Mouse (Mus musculus): Measurements from ENCODE around the gene Npepps. TPM values are rescaled to one million over a fixed set of nuclear protein-coding genes. Genes with fewer than 3 reads are reported as not detected.
A peak's percentile ranks its signal among the peaks of the same experiment; 100 is the strongest.

The Npepps gene
- polyA plus RNA-seq, 1 experiment from 2014 or later, result 87.4 TPM

- Histone ChIP-seq H3K36me3 (ENCODE audit: control insufficient read depth, insufficient read depth) (no peaks in the 10 kb centered on the region), H3K27ac (ENCODE audit: low read length) (peak overlapping the region; percentile 92), H3K27me3 (ENCODE audit: control insufficient read depth, insufficient read depth, low read length) (no peaks in the 10 kb centered on the region), H3K4me1 (ENCODE audit: control insufficient read depth, insufficient read depth, low read length) (peaks cover 17% of the 10 kb centered on the region), H3K9me3 (replicated peaks; ENCODE audit: control insufficient read depth, low read length) (no peaks in the 10 kb centered on the region), H3K4me3 (ENCODE audit: low read length) (no peak overlapping the region), H3K4me2 (ENCODE audit: low read depth, low read length) (no peak overlapping the region), H3K9ac (ENCODE audit: low read length) (no peak overlapping the region)
- WGBS, result 64% methylated on average over 16 of the region's 16 CpGs
- ATAC-seq (replicated peaks; ENCODE audit: extremely low read depth, insufficient read depth, low FRiP score), result no peak
These were observed 21.0 kb upstream of the Npepps start for GRCm38 (mm10) chr11:97301406-97301805.

- peak overlapping the region; percentile 60 for H3K27ac ChIP-seq (ENCODE audit: low read length)
- ATAC-seq (replicated peaks; ENCODE audit: extremely low read depth, insufficient read depth, low FRiP score), result peak; percentile 66
These were observed 19.5 kb upstream of the Npepps start for GRCm38 (mm10) chr11:97299939-97300338.

GRCm38 (mm10) chr11:97296542-97296941, 16.1 kb upstream of the Npepps start:
- Histone ChIP-seq H3K4me2 (ENCODE audit: low read depth, low read length) (no peak overlapping the region), H3K27me3 (ENCODE audit: control insufficient read depth, insufficient read depth, low read length) (no peaks in the 10 kb centered on the region), H3K4me3 (ENCODE audit: low read length) (no peak overlapping the region), H3K9ac (ENCODE audit: low read length) (no peak overlapping the region), H3K27ac (ENCODE audit: low read length) (no peak overlapping the region), H3K4me1 (ENCODE audit: control insufficient read depth, insufficient read depth, low read length) (peaks cover 5% of the 10 kb centered on the region), H3K9me3 (replicated peaks; ENCODE audit: control insufficient read depth, low read length) (0 out of 2 replicates have a peak, but pooled peaks cover 3% of the 10 kb centered on the region), H3K36me3 (ENCODE audit: control insufficient read depth, insufficient read depth) (no peaks in the 10 kb centered on the region)
- ATAC-seq (replicated peaks; ENCODE audit: extremely low read depth, insufficient read depth, low FRiP score), result no peak
- WGBS, result 42% methylated on average over 3 of the region's 4 CpGs

More at GRCm38 (mm10) chr11:97299939-97300338, 19.5 kb upstream of the Npepps start:
- WGBS, result 50% methylated on average over 2 of the region's 2 CpGs
- Histone ChIP-seq H3K27me3 (ENCODE audit: control insufficient read depth, insufficient read depth, low read length) (no peaks in the 10 kb centered on the region), H3K4me1 (ENCODE audit: control insufficient read depth, insufficient read depth, low read length) (peaks cover 17% of the 10 kb centered on the region), H3K9ac (ENCODE audit: low read length) (no peak overlapping the region), H3K9me3 (replicated peaks; ENCODE audit: control insufficient read depth, low read length) (no peaks in the 10 kb centered on the region), H3K36me3 (ENCODE audit: control insufficient read depth, insufficient read depth) (no peaks in the 10 kb centered on the region), H3K4me2 (ENCODE audit: low read depth, low read length) (no peak overlapping the region), H3K4me3 (ENCODE audit: low read length) (no peak overlapping the region)

DNA sequence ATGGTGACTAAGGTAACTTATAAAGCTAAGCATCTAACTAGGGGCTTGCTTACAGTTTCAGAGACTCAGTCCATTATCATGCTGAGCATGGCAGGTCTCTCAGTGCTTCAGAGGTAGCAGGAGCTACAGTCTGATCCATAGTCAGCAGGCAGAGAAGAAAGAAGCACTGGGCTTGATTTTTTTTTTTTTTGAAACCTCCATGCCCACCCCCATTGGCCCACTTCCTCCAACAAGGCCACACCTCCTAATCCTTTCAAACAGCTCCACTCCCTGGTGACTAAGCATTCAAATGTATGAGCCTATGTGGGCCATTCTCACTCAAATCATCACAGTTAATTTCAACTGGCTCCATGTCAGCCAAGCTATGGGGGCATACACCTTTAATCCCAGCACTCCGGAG, 12.3 kb upstream of the Npepps start:
- ATAC-seq (replicated peaks; ENCODE audit: extremely low read depth, insufficient read depth, low FRiP score), result no peak
- H3K27ac ChIP-seq (ENCODE audit: low read length), result no peak overlapping the region
- 0 out of 2 replicates have a peak, but pooled peaks cover 3% of the 10 kb centered on the region for H3K9me3 ChIP-seq (replicated peaks; ENCODE audit: control insufficient read depth, low read length)
- H3K27me3 ChIP-seq (ENCODE audit: control insufficient read depth, insufficient read depth, low read length), result no peaks in the 10 kb centered on the region
- no peak overlapping the region for H3K9ac ChIP-seq (ENCODE audit: low read length)
- WGBS, result 91% methylated on average over 1 of the region's 1 CpGs
- no peak overlapping the region for H3K4me3 ChIP-seq (ENCODE audit: low read length)
- H3K4me2 ChIP-seq (ENCODE audit: low read depth, low read length), result no peak overlapping the region
- H3K36me3 ChIP-seq (ENCODE audit: control insufficient read depth, insufficient read depth), result no peaks in the 10 kb centered on the region
- H3K4me1 ChIP-seq (ENCODE audit: control insufficient read depth, insufficient read depth, low read length), result 0 out of 2 replicates have a peak, but pooled peaks cover 2% of the 10 kb centered on the region

DNA sequence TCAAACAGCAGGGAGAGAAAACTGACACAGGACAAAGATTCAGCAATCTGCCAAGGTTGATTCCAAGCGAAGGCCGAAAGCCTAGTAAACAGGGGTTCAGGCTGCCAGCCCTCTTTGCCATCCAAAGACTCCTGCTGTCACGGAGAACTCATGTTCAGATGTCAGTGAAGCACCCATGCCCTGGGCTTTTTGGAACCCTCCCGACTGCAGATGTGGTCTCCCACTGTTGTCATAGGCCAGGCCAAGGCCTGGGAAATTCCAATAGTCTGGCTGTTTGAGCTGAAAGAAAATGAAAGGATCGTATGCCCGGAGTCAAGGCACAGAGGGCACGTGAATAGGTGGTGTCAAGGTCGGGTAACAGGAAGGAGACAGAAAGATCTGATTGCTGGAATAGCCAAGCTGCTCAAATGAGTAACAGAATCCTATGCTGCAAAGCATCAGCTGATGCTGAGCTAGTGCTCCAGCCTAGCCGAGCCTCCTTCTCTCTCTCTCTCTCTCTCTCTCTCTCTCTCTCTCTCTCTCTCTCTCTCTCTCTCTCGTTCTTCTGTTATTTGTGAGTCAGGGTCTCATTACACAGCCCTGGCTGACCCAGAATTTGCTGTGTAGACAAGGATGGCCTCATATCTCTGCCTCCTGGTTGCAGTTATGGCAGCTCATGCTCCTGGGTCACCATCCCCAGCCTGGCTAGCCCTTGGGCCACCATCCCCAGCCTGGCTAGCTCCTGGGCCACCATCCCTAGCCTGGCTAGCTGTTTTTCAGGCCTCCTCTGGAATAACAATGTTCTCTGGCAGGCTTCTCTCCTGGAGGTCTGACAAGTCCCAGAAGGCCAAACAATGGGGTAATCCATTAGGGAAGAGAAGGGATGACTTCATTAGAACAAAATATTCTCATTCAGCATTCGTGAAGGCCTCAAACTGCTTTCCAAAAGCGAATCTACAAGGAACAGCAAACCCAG, 9.1 kb upstream of the Npepps start:
- Histone ChIP-seq H3K9me3 (replicated peaks; ENCODE audit: control insufficient read depth, low read length) (0 out of 2 replicates have a peak, but pooled peaks cover 3% of the 10 kb centered on the region), H3K4me1 (ENCODE audit: control insufficient read depth, insufficient read depth, low read length) (peaks cover 12% of the 10 kb centered on the region), H3K36me3 (ENCODE audit: control insufficient read depth, insufficient read depth) (no peaks in the 10 kb centered on the region), H3K27me3 (ENCODE audit: control insufficient read depth, insufficient read depth, low read length) (no peaks in the 10 kb centered on the region), H3K27ac (ENCODE audit: low read length) (no peak overlapping the region), H3K4me3 (ENCODE audit: low read length) (no peak overlapping the region), H3K4me2 (ENCODE audit: low read depth, low read length) (no peak overlapping the region), H3K9ac (ENCODE audit: low read length) (no peak overlapping the region)
- 57% methylated on average over 12 of the region's 12 CpGs for WGBS
- ATAC-seq (replicated peaks; ENCODE audit: extremely low read depth, insufficient read depth, low FRiP score), result no peak

DNA sequence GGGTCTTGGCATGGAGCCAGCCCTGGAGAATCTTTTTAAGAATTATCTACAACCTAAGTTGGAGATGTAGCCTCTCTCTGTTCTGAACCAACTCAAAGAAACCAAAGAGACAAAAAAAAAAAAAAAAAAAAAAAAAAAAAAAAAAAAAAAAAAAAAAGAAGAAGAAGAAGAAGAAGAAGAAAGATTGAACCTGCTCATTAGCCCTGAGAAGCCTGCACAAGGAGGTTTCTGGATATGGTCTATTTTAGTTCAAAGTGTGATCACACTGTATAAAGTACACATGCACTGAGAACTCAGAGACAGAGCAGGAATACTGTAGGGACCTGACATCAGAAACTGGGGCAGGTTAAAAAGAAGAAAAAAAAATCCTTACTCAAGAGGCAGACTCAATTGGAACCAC, 7.2 kb upstream of the Npepps start:
- H3K9ac ChIP-seq (ENCODE audit: low read length), result no peak overlapping the region
- no peaks in the 10 kb centered on the region for H3K36me3 ChIP-seq (ENCODE audit: control insufficient read depth, insufficient read depth)
- H3K27ac ChIP-seq (ENCODE audit: low read length), result no peak overlapping the region
- H3K4me3 ChIP-seq (ENCODE audit: low read length), result no peak overlapping the region
- peaks cover 12% of the 10 kb centered on the region for H3K4me1 ChIP-seq (ENCODE audit: control insufficient read depth, insufficient read depth, low read length)
- H3K9me3 ChIP-seq (replicated peaks; ENCODE audit: control insufficient read depth, low read length), result 0 out of 2 replicates have a peak, but pooled peaks cover under 1% of the 10 kb centered on the region
- no peaks in the 10 kb centered on the region for H3K27me3 ChIP-seq (ENCODE audit: control insufficient read depth, insufficient read depth, low read length)
- no peak overlapping the region for H3K4me2 ChIP-seq (ENCODE audit: low read depth, low read length)
- ATAC-seq (replicated peaks; ENCODE audit: extremely low read depth, insufficient read depth, low FRiP score), result no peak

GRCm38 (mm10) chr11:97286973-97287372, 6.5 kb upstream of the Npepps start:
- no peak overlapping the region for H3K4me2 ChIP-seq (ENCODE audit: low read depth, low read length)
- no peak overlapping the region for H3K9ac ChIP-seq (ENCODE audit: low read length)
- H3K36me3 ChIP-seq (ENCODE audit: control insufficient read depth, insufficient read depth), result no peaks in the 10 kb centered on the region
- WGBS, result 62% methylated on average over 6 of the region's 6 CpGs
- no peaks in the 10 kb centered on the region for H3K27me3 ChIP-seq (ENCODE audit: control insufficient read depth, insufficient read depth, low read length)
- H3K27ac ChIP-seq (ENCODE audit: low read length), result no peak overlapping the region
- no peak for ATAC-seq (replicated peaks; ENCODE audit: extremely low read depth, insufficient read depth, low FRiP score)
- H3K9me3 ChIP-seq (replicated peaks; ENCODE audit: control insufficient read depth, low read length), result no peaks in the 10 kb centered on the region
- peaks cover 12% of the 10 kb centered on the region for H3K4me1 ChIP-seq (ENCODE audit: control insufficient read depth, insufficient read depth, low read length)
- no peak overlapping the region for H3K4me3 ChIP-seq (ENCODE audit: low read length)

- peak overlapping the region; percentile 74 for H3K27ac ChIP-seq (ENCODE audit: low read length)
- H3K9me3 ChIP-seq (replicated peaks; ENCODE audit: control insufficient read depth, low read length), result no peaks in the 10 kb centered on the region
- WGBS, result 47% methylated on average over 7 of the region's 9 CpGs
- ATAC-seq (replicated peaks; ENCODE audit: extremely low read depth, insufficient read depth, low FRiP score), result peak; percentile 45; the same call in 1 of the 2 replicates
- H3K27me3 ChIP-seq (ENCODE audit: control insufficient read depth, insufficient read depth, low read length), result no peaks in the 10 kb centered on the region
- no peak overlapping the region for H3K4me2 ChIP-seq (ENCODE audit: low read depth, low read length)
- no peak overlapping the region for H3K9ac ChIP-seq (ENCODE audit: low read length)
- H3K4me1 ChIP-seq (ENCODE audit: control insufficient read depth, insufficient read depth, low read length), result peaks cover 12% of the 10 kb centered on the region
- H3K4me3 ChIP-seq (ENCODE audit: low read length), result no peak overlapping the region
- H3K36me3 ChIP-seq (ENCODE audit: control insufficient read depth, insufficient read depth), result no peaks in the 10 kb centered on the region
These were observed 5.7 kb upstream of the Npepps start for GRCm38 (mm10) chr11:97285852-97286775.
